Mouse (Mus musculus) cerebellum, postnatal 4 days (tissue): Measurements from ENCODE around the gene Mgarp.
"Not testable (repeated sequence)": the region's sequence is repeated elsewhere in the genome, so short reads cannot be mapped to it uniquely, and the experiment has no call there.

Experiments used
- DNase-seq, 2 experiments: peaks; one replicate each; pipeline ENCODE4 v3.0.0; 2022; ENCODE audit warnings: low spot score in 2 of 2, mixed read lengths in 1 of 2

The Mgarp gene

GRCm38 (mm10) chr3:51396219-51397068 lies at the start of gene Mgarp:
TSS of gene Mgarp (minus strand) at chr3:51396738.
- peak in 1 of 2 experiments; percentile 34 for DNase-seq

DNA sequence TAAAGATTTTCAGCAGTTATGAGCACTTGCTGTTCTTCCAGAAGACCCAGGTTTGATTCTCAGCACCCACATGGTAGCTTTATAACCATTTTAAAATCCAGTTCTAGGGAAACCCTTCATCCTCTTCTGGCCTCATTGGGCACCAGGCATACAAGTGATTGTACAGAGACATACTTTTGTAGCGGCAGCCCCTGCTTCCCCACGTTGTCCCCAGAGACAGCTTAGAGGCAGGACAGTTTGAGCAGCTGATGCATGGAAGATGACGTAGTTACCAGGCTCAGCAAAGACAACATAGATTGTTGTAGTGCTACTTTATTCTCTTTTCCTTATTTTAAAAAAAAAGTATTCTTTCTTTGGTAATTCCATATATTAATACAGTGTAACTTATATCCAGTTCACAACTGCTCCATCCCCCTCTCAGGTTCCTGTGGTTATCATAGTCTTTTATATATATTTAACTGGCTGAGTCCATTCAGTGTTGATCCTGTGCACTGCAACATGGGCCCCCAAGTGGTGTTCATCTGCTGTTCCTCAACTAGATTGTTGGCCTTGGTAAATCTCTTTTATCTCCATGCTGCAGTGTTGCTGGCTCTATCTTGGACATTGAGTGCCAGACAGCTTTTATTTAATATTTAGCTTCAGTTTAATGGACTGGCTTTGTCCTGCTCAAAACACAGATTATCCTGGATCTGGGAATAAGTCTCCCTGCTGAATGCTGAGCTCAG lies 38.5 kb upstream of the Mgarp start:
- no peak for DNase-seq

DNA sequence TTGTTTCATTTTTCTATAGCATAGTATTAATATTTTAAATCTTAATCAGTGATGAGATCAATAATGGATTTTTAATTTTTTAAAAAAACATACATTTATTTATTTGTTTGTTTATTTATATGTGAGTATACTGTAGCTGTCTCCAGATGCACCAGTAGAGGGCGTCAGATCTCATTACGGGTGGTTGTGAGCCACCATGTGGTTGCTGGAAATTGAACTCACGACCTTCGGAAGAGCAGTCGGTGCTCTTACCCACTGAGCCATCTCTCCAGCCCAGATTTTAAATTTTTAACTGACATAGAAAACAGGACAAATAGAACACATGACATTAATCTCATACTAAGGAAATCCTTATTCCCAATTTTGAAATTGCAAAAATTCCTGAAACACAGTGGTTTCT lies 37.8 kb upstream of the Mgarp start:
- DNase-seq: not testable (repeated sequence)

GRCm38 (mm10) chr3:51425394-51425793 lies 28.9 kb upstream of the Mgarp start:
- DNase-seq: no peak

GRCm38 (mm10) chr3:51421921-51422320 lies 25.4 kb upstream of the Mgarp start:
- no peak for DNase-seq

DNA sequence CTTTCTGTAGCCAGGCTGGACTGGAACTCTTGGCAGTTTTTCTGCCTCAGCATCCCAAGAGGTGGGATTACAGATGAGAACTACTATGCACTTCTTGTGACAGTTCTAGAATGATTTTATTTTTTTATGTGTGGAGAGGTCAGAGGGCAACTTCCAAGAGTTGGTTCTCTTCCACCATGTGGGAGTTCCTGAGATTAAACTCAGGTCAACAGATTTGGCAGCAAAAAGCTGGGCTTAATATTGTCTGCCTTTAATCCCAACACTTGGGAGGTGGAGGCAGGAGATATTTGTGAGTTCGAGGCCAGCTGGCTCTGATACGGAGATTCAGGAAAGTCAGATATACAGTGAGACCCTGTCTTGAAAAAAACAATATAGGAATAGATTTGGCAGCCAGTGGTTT lies 21.4 kb upstream of the Mgarp start:
- DNase-seq: no peak

GRCm38 (mm10) chr3:51417485-51417884 lies 20.9 kb upstream of the Mgarp start:
- DNase-seq: no peak

DNA sequence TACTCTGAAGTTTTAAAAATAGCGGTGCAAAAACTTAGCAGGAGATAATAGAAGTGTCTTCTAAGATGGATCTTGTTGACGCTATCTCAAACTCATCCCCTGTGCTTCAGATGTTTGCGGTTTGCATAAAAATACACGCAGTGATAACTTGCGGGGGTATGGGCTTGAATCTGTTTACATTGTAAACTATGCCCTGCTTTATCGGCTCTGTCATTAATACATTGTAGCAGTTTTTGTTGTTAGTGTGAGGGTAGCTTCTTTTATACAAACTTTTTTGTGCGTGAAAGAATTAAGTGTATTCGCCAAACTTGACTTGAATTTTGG lies 20.6 kb upstream of the Mgarp start:
- DNase-seq: no peak

DNA sequence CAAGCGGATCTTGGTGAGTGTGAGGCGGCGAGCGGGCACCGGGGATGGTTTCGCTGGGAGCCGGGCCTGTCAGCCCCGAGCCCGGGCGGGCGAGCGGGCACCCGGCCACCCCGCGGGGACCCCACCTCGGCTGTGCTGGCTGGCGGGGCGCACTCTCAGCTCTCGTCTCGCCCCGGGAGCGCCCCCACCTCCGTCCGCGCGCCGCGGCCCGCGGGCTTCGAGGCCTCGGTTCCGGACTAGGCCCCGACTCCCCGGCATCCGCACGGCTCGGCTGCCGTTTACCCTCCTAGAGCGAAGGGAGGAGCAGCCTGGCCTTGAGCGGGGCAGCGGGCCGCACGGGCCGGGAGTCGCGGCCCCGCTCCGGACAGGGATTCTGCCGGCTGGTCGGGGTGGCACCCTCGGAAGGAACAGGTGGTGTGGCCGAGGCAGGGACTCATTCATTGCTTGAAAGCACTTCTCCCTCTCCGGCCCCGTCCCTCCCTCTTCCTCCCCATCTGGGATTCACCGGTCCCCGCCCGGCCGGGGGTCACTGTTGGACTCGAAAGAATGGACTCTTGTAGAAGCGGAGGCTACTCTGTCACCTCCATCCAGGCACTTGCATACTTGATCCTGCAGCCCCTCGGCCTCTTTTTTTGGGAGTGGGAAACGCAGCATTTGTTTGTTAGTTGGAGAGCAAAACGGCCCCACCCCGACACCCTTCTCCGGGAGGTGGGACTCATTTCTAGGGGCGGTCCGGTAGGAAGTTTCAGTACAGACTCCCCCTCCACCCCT lies 20.0 kb upstream of the Mgarp start:
- DNase-seq: no peak

DNA sequence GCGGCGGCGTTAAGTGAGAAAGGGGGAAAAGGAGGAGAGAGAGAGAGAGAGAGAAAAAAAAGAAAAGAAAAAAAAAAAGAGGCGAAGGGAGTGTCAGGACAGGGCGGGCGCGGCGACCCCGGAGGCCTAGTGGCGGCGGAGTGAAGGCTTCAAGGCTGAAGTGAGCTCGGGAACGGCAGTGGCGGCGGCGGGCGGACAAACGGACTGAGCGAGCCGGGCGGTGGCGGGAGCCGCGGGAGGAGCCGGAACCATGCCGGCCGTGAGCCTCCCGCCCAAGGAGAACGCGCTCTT lies 19.5 kb upstream of the Mgarp start:
- no peak for DNase-seq

DNA sequence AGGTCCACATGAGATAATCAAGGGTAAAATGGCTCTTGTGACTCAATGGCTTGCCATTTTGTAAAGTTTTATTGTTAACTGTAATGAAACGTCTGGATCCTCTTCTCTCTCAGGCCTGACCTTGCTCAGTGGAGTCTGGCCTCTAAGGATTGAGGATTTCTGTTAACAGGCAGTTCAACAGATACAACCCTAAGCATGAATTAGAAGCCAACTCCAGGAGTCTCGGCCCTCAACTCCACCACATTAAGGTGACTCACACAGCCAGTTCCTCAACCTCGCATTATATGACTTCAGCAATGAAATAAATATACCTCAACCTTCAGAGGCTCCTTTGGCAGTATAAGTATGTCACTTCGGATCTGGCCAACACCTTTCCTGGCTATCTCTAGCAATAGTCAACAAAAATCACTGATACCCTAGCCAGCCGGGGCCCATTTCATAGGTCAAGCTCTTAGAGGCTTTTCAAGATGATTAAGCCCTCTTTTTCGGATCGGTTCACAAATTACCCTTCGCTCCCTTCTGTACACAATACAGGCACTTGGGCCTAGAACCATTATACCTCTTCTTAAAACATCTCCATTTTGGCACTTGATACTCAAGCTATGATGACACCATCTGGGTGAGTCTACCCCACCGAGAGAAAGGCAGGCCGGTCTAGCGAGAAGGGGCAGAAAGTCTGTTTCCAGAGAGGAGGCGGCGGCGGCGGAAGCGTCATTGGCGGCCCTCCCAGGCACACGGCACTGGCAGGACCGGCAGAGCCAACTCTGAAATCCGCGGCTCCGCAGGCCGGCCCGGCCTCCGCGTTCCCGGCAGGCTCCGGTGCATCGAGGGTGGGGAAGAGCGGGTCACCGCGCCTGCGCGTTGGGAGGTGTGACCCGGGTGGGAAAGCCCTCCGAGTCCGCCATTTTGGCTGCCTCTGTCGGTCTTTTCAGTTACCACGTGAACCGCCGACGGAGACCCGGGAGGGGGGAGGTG lies 18.8 kb upstream of the Mgarp start, which contains the start of gene Naa15:
Naa15 (plus strand) TSS at position 51 of the 975 bp plus-strand sequence.
- peak; percentile 92 to 94 for DNase-seq

- no peak for DNase-seq
Observed at GRCm38 (mm10) chr3:51413276-51413675, 16.7 kb upstream of the Mgarp start.

DNA sequence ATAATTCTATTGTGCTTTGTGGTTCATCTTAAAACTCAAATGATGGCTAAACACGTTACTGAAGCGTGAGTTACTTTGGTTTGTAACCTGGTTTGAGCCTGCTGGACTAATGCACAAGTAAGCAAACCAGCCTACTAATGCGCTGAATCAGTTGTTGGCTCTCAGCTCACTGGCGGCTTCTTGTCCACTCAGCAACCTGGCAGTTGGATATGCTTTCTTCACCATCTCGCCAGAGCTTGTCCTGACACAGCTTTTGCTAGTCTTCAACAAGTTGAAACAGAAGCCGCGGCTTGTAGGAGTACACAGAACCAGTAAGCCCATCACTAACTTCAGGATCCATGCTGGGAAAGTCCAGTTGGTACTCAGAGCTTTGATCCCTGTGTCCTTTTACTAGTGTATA lies 15.9 kb upstream of the Mgarp start:
- DNase-seq: no peak

GRCm38 (mm10) chr3:51408561-51409183 lies 12.1 kb upstream of the Mgarp start, which contains the start of gene Ndufc1:
TSS of gene Ndufc1 (minus strand) at chr3:51408988.
- DNase-seq: peak; percentile 100

DNA sequence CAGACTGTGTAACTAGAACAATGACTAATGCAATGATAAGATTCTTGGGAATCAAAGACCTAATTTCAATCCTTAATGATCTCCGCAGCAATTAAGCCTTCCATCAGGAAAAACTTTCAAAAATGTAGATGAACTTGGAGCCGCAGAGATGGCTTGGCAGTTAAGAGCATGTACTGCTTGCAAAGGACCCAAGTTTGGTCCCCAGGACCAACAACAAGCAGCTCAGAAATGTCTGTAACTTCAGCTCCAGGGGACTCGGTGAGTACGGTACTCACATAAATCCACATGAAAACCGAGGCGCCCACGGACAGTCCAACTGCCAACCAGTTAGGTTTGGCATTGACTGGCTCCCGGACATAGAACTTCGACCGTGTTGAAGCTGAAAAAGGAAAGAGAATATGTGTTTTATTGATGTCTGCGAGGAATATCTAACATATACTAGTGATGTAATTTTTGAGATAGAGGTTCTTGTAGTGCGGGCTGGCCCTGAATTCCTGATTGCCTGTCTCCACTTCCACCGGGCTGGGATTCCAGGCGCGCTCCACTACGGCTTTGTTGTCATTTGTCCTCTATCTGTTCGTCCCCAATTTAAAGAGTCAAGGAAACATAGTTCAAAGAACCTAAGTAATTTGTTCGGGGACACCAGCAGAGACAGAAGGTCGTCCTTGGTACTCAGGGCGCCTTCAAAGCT lies 11.5 kb upstream of the Mgarp start:
- no peak for DNase-seq

DNA sequence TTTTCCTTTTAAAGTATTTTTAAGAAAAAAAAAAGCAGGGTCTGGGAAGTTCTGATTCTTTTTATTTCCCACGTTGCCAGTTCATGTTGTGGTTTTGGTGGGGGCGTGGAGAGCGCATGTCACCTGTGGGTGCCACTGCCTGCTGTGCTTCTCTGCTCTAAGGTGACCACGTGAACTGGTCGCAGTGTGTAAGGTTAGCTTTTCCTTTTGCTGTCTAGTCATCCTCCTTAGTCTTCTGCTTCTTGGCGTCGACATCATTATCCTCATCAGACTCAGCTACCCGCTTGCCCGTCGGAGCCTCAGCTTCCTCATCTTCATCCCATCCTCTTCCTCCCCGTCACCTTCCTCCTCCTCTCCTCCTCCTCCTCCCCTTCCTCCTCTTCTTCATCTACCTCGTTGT lies 6.1 kb upstream of the Mgarp start:
- DNase-seq: no peak

DNA sequence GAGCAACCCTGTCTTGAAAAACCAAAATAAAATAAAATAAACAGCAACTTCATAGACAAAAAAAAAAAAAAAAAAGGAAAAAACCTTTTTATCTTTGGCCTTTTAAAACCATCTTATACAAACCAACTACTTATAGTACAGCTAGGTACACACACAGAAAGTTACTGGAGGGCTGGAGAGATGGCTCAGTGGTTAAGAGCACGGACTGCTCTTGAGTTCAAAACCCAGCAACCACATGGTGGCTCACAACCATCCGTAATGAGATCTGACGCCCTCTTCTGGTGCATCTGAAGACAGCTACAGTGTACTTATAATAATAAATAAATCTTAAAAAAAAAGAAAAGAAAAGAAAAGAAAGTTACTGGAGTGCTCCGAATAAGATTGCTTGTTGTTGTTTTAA lies 5.5 kb upstream of the Mgarp start:
- DNase-seq: not testable (repeated sequence)

- no peak for DNase-seq
Observed at GRCm38 (mm10) chr3:51400682-51401081, 4.1 kb upstream of the Mgarp start.

DNA sequence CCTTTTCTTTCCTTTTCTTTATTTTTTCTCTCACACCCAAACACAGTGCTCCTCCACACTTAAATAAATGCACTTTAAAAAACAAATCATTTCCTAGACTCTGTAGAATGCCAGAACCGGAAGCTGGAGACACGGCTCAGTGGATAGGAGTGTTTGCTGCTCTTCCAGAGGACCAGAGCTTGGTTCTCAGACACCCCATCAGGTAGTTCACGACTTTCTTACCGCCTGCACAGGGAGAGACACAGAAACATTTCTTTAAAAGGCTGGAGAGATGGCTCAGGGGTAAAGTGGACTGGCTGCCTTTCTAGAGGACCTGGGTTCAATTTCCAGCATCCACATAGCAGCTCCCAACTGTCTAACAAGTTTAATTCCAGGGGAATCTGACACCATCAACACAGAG lies 3.0 kb upstream of the Mgarp start:
- no peak for DNase-seq

DNA sequence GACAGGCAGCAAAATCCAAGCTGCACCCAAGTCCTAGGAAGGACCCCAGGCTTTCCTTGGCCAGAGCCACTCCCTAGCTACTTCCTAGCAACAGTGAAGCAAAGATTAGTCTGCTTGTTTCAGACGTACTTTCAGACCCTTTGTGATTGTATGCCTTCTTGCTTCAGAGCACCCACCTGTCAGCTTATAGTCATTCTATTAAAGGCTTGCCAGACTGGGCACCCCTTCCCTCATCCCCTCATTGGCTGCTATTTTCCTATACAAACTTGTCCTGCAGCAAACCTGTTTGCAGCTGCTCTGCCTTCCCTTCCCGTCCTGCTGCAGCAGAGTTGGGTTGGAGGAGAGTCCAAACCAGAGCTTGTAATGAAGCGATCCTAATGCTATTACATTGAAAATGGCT lies 2.1 kb upstream of the Mgarp start:
- DNase-seq: no peak
